Mouse (Mus musculus): Measurements from ENCODE around the gene Sf3b3. TPM values are rescaled to one million over a fixed set of nuclear protein-coding genes. Genes with fewer than 3 reads are reported as not detected.

The Sf3b3 gene
- polyA plus RNA-seq, 1 experiment from 2014 or later, result 149 TPM

GRCm38 (mm10) chr8:110815308-110815707 lies 31.3 kb downstream of the Sf3b3 start:
- ATAC-seq (replicated peaks; ENCODE audit: low FRiP score, low TSS enrichment, low read depth) (no peak), DNase-seq (ENCODE audit: low spot score) (no peak)
- WGBS, result 73% methylated on average over 3 of the region's 3 CpGs
- Histone ChIP-seq H3K27ac (ENCODE audit: low read depth) (no peak overlapping the region), H3K36me3 (ENCODE audit: control insufficient read depth, insufficient read depth, low read length) (peaks cover 100% of the 10 kb centered on the region), H3K4me2 (ENCODE audit: low read length) (no peak overlapping the region), H3K4me3 (ENCODE audit: low read depth, low read length) (no peak overlapping the region), H3K9ac (ENCODE audit: low read length) (no peak overlapping the region), H3K9me3 (ENCODE audit: control insufficient read depth, low read length) (no peaks in the 10 kb centered on the region), H3K27me3 (replicated peaks; ENCODE audit: control insufficient read depth, insufficient read depth, low read length) (no peaks in the 10 kb centered on the region), H3K4me1 (replicated peaks; ENCODE audit: control insufficient read depth, insufficient read depth, low read length) (no peaks in the 10 kb centered on the region)

- Histone ChIP-seq H3K4me2 (ENCODE audit: low read length) (no peak overlapping the region), H3K27me3 (replicated peaks; ENCODE audit: control insufficient read depth, insufficient read depth, low read length) (no peaks in the 10 kb centered on the region), H3K4me3 (ENCODE audit: low read depth, low read length) (no peak overlapping the region), H3K36me3 (ENCODE audit: control insufficient read depth, insufficient read depth, low read length) (peaks cover 98% of the 10 kb centered on the region), H3K9me3 (ENCODE audit: control insufficient read depth, low read length) (no peaks in the 10 kb centered on the region), H3K27ac (ENCODE audit: low read depth) (no peak overlapping the region), H3K9ac (ENCODE audit: low read length) (no peak overlapping the region), H3K4me1 (replicated peaks; ENCODE audit: control insufficient read depth, insufficient read depth, low read length) (0 out of 2 replicates have a peak, but pooled peaks cover 10% of the 10 kb centered on the region)
- ATAC-seq (replicated peaks; ENCODE audit: low FRiP score, low TSS enrichment, low read depth) (no peak), DNase-seq (ENCODE audit: low spot score) (no peak)
- WGBS, result 91% methylated on average over 7 of the region's 7 CpGs
Observed at GRCm38 (mm10) chr8:110813081-110813812, 33.3 kb downstream of the Sf3b3 start.

GRCm38 (mm10) chr8:110812349-110813080 lies 34.1 kb downstream of the Sf3b3 start:
- H3K27me3 ChIP-seq (replicated peaks; ENCODE audit: control insufficient read depth, insufficient read depth, low read length), result no peaks in the 10 kb centered on the region
- ATAC-seq (replicated peaks; ENCODE audit: low FRiP score, low TSS enrichment, low read depth) (no peak), DNase-seq (ENCODE audit: low spot score) (no peak)
- H3K4me3 ChIP-seq (ENCODE audit: low read depth, low read length), result no peak overlapping the region
- no peak overlapping the region for H3K27ac ChIP-seq (ENCODE audit: low read depth)
- peaks cover 91% of the 10 kb centered on the region for H3K36me3 ChIP-seq (ENCODE audit: control insufficient read depth, insufficient read depth, low read length)
- H3K4me1 ChIP-seq (replicated peaks; ENCODE audit: control insufficient read depth, insufficient read depth, low read length), result 0 out of 2 replicates have a peak, but pooled peaks cover 10% of the 10 kb centered on the region
- H3K4me2 ChIP-seq (ENCODE audit: low read length), result no peak overlapping the region
- H3K9me3 ChIP-seq (ENCODE audit: control insufficient read depth, low read length), result no peaks in the 10 kb centered on the region
- H3K9ac ChIP-seq (ENCODE audit: low read length), result no peak overlapping the region
- 97% methylated on average over 7 of the region's 7 CpGs for WGBS

GRCm38 (mm10) chr8:110811793-110812192 lies 34.8 kb downstream of the Sf3b3 start:
- H3K9me3 ChIP-seq (ENCODE audit: control insufficient read depth, low read length), result no peaks in the 10 kb centered on the region
- H3K9ac ChIP-seq (ENCODE audit: low read length), result no peak overlapping the region
- H3K27me3 ChIP-seq (replicated peaks; ENCODE audit: control insufficient read depth, insufficient read depth, low read length), result no peaks in the 10 kb centered on the region
- DNase-seq (ENCODE audit: low spot score) (no peak), ATAC-seq (replicated peaks; ENCODE audit: low FRiP score, low TSS enrichment, low read depth) (no peak)
- 91% methylated on average over 7 of the region's 7 CpGs for WGBS
- H3K27ac ChIP-seq (ENCODE audit: low read depth), result no peak overlapping the region
- H3K4me2 ChIP-seq (ENCODE audit: low read length), result no peak overlapping the region
- 0 out of 2 replicates have a peak, but pooled peaks cover 10% of the 10 kb centered on the region for H3K4me1 ChIP-seq (replicated peaks; ENCODE audit: control insufficient read depth, insufficient read depth, low read length)
- peaks cover 84% of the 10 kb centered on the region for H3K36me3 ChIP-seq (ENCODE audit: control insufficient read depth, insufficient read depth, low read length)
- H3K4me3 ChIP-seq (ENCODE audit: low read depth, low read length), result no peak overlapping the region

- Histone ChIP-seq H3K9me3 (ENCODE audit: control insufficient read depth, low read length) (no peaks in the 10 kb centered on the region), H3K27me3 (replicated peaks; ENCODE audit: control insufficient read depth, insufficient read depth, low read length) (no peaks in the 10 kb centered on the region), H3K4me3 (ENCODE audit: low read depth, low read length) (no peak overlapping the region), H3K9ac (ENCODE audit: low read length) (no peak overlapping the region), H3K27ac (ENCODE audit: low read depth) (no peak overlapping the region), H3K4me1 (replicated peaks; ENCODE audit: control insufficient read depth, insufficient read depth, low read length) (0 out of 2 replicates have a peak, but pooled peaks cover 10% of the 10 kb centered on the region), H3K36me3 (ENCODE audit: control insufficient read depth, insufficient read depth, low read length) (peaks cover 77% of the 10 kb centered on the region), H3K4me2 (ENCODE audit: low read length) (no peak overlapping the region)
- 89% methylated on average over 3 of the region's 3 CpGs for WGBS
- no peak for DNase-seq (ENCODE audit: low spot score)
- ATAC-seq (replicated peaks; ENCODE audit: low FRiP score, low TSS enrichment, low read depth), result no peak
Observed at GRCm38 (mm10) chr8:110811116-110811515, 35.5 kb downstream of the Sf3b3 start.

- Histone ChIP-seq H3K27ac (ENCODE audit: low read depth) (no peak overlapping the region), H3K4me3 (ENCODE audit: low read depth, low read length) (no peak overlapping the region), H3K9me3 (ENCODE audit: control insufficient read depth, low read length) (no peaks in the 10 kb centered on the region), H3K36me3 (ENCODE audit: control insufficient read depth, insufficient read depth, low read length) (peaks cover 71% of the 10 kb centered on the region), H3K4me2 (ENCODE audit: low read length) (no peak overlapping the region), H3K27me3 (replicated peaks; ENCODE audit: control insufficient read depth, insufficient read depth, low read length) (no peaks in the 10 kb centered on the region), H3K4me1 (replicated peaks; ENCODE audit: control insufficient read depth, insufficient read depth, low read length) (0 out of 2 replicates have a peak, but pooled peaks cover 10% of the 10 kb centered on the region), H3K9ac (ENCODE audit: low read length) (no peak overlapping the region)
- no peak for ATAC-seq (replicated peaks; ENCODE audit: low FRiP score, low TSS enrichment, low read depth)
- no peak for DNase-seq (ENCODE audit: low spot score)
- WGBS, result 91% methylated on average over 7 of the region's 7 CpGs
Observed at GRCm38 (mm10) chr8:110810481-110811065, 36.0 kb downstream of the Sf3b3 start.

GRCm38 (mm10) chr8:110809831-110810230 lies 36.8 kb downstream of the Sf3b3 start:
- H3K4me1 ChIP-seq (replicated peaks; ENCODE audit: control insufficient read depth, insufficient read depth, low read length), result 0 out of 2 replicates have a peak, but pooled peaks cover 10% of the 10 kb centered on the region
- no peaks in the 10 kb centered on the region for H3K27me3 ChIP-seq (replicated peaks; ENCODE audit: control insufficient read depth, insufficient read depth, low read length)
- H3K9me3 ChIP-seq (ENCODE audit: control insufficient read depth, low read length), result no peaks in the 10 kb centered on the region
- no peak overlapping the region for H3K27ac ChIP-seq (ENCODE audit: low read depth)
- no peak overlapping the region for H3K4me3 ChIP-seq (ENCODE audit: low read depth, low read length)
- no peak overlapping the region for H3K4me2 ChIP-seq (ENCODE audit: low read length)
- no peak for DNase-seq (ENCODE audit: low spot score)
- 42% methylated on average over 2 of the region's 2 CpGs for WGBS
- no peak overlapping the region for H3K9ac ChIP-seq (ENCODE audit: low read length)
- H3K36me3 ChIP-seq (ENCODE audit: control insufficient read depth, insufficient read depth, low read length), result peaks cover 64% of the 10 kb centered on the region
- ATAC-seq (replicated peaks; ENCODE audit: low FRiP score, low TSS enrichment, low read depth), result no peak

- no peaks in the 10 kb centered on the region for H3K9me3 ChIP-seq (ENCODE audit: control insufficient read depth, low read length)
- H3K27ac ChIP-seq (ENCODE audit: low read depth), result peak overlapping the region; percentile 77; the same call in 1 of the 2 replicates
- 40% methylated on average over 13 of the region's 13 CpGs for WGBS
- no peak overlapping the region for H3K4me2 ChIP-seq (ENCODE audit: low read length)
- H3K36me3 ChIP-seq (ENCODE audit: control insufficient read depth, insufficient read depth, low read length), result peaks cover 53% of the 10 kb centered on the region
- no peak overlapping the region for H3K9ac ChIP-seq (ENCODE audit: low read length)
- no peak overlapping the region for H3K4me3 ChIP-seq (ENCODE audit: low read depth, low read length)
- DNase-seq (ENCODE audit: low spot score) (peak; percentile 72), ATAC-seq (replicated peaks; ENCODE audit: low FRiP score, low TSS enrichment, low read depth) (peak; percentile 41)
- H3K27me3 ChIP-seq (replicated peaks; ENCODE audit: control insufficient read depth, insufficient read depth, low read length), result no peaks in the 10 kb centered on the region
- H3K4me1 ChIP-seq (replicated peaks; ENCODE audit: control insufficient read depth, insufficient read depth, low read length), result 0 out of 2 replicates have a peak, but pooled peaks cover 10% of the 10 kb centered on the region
Observed at GRCm38 (mm10) chr8:110808495-110809472, 37.8 kb downstream of the Sf3b3 start.
